Mouse (Mus musculus) gonadal fat pad, adult 2 months (tissue): ENCODE results near the gene Ogfr. TPM values are rescaled to one million over a fixed set of nuclear protein-coding genes. Genes with fewer than 3 reads are reported as not detected.

Experiments used
- DNase-seq: peaks from one replicate; pipeline ENCODE4 v3.0.0-alpha.2; 2012; ENCODE audit warnings: low read depth
- polyA plus RNA-seq: library from polyadenylated mRNA; depleted of rRNA; stranded (reverse); fragments of >200 nt; gene quantifications from 2 replicates; pipeline ENCODE4 v1.2.3, GENCODE M21; 2012; rRNA removed

Ogfr gene
- polyA plus RNA-seq = 42.3 and 64.6 TPM in 2 replicates

DNA sequence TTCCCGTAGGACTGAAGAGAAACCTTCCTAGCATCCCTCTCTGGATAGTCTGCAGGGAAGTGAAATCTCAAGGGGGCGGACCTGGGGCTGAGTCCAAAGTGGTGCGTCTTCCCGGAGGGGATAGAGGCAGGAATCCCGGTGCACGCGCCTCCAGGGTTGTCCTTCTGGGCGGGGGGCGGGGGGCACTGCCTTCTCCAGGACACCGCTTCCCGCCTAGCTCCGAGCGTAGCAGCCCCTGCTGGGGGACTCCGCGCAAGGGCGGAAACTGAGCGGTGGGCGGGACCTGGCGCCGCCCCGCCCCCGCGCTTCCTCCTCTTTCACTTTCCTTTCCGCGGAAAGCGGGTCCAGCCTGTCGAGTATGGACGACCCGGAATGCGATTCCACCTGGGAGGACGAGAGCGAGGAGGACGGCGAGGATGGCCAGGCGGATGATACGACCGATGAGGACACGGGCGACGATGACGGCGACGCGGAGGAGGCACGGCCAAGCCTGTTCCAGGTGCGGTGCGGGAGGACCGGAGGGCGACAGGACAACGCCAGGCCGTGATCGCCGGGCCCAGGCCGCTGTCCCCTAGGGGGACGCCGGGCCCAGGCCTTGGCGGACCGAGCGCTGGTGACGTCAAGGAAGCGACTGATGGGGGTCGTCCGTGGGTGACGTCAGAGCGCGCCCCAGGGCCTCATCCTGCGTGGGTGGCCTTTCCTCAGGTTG lies at the start of gene Ogfr:
Gene Ogfr, plus strand, starts transcription at position 123 of the 709 bp plus-strand sequence.
- no peak for DNase-seq

DNA sequence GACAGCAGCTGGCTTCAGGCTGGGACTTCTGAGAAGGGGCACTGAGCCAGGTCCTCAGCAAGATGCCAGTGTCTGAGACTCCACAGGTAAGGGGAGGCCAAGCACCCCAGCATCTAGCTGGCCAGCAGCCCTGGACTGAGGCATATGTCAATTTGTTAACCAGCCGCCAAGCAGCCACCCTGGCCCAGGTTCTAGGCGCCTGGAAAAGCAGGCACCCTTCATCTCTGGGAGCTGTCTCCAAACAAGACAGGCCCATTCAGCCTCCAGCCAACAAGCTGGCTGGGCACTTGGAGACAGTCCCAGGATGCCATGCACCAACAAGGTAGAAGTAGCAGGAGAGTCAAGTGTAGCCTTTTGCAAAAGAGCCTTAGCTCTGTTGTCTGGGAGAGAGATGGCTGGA lies 45.4 kb upstream of the Ogfr start:
- no peak for DNase-seq

DNA sequence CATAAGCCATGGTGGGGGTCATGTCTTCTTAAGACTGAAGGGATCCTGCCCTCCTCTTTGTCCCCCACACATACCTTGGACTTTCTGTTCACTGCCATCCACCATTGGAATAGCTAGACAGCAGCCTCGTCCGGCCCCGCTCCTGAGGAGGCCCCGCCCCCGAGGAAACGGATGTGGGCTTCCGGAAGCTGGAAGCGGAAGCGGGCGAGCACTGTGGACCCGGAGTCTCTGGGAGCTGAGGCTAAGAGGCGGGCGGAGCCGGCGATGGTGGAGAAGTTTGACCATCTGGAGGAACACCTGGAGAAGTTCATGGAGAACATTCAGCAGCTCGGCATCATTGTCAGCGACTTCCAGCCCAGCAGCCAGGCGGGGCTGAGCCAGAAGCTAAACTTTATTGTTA lies 44.0 kb upstream of the Ogfr start:
- no peak for DNase-seq

DNA sequence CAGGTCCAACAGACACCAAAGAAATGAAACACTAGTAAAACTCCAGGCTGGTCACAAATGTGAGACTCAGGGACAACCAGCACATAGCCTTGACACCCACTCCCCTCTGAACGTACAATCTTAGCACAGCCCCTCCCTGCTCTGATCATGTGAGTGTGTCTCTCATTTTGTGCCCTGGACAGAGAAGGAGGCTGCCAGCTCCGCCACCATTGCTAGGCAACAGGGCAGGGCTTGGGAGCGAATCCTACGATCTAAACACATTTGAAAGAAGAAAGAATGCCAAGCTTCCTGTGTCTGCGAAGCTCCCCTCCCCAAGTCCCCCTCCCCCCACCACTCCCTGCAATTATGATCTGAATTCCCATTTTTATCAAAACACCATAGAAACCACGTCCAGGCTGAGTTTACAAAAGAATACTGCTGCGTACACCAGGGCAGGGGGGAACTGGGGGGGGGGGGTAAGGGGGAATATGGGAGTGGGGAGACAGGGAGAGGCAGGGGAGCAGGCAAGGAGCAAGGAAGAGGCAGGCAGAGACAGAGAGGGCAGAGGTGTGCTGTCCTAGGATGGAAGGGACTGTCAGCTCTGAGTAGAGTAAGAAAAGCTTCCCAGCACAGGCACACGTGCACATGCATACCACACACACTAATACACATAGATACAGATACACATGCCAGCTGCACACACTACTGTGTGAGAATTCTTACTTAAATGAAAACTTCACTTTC lies 41.5 kb upstream of the Ogfr start:
- no peak for DNase-seq

DNA sequence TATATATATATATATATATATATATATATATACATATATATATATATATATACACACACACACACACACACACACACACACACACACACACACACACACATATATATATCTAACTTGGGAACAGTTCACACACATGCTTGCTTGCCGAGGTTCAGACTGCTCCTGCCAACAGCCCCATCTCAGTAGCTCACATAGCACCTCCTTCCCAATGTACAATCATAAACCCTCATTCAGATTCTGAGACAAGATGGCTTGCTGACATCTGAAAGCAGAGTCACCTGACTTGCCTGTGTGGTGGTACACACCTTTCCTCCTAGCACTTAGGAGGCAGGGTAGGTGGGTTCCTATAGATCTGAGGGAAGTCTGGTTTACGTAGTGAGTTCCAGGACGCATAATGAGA lies 36.7 kb upstream of the Ogfr start:
- DNase-seq = no peak

DNA sequence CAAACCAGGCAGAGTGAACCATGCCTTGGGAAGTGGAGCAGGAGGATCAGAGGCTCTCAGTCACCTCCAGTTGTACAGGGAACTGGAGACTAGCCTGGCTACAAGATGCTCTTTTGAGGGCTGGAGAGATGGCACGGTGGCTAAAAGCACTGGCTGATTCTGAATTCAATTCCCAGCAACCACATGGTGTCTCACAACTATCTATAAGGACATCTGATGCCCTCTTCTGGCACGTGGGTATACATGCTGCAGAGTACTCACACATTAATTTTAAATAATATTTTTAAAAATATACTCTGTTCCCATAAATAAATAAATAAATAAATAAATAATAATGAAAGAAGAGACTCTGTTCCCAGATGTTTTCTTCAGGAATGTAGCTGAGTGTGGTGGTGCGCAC lies 33.8 kb upstream of the Ogfr start:
- no peak for DNase-seq

DNA sequence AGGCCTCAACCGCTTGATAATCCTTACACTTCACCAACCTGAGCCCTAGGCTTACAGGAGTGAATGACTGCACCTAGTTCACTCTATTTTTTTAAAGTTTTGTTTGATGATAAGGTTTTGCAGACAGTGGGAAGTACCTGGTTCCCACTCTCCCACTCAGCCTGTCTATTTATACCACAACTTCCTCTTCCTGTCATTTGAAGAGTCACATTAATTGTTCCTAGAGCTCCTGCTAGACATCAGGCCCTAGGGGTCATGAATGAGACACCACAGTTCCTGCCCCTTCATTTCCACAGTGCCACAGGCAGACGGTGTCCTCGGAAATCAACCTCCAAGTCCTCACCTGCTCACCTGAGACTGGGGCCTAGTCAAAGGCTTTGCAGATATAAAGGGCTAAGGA lies 32.6 kb upstream of the Ogfr start:
- no peak for DNase-seq

DNA sequence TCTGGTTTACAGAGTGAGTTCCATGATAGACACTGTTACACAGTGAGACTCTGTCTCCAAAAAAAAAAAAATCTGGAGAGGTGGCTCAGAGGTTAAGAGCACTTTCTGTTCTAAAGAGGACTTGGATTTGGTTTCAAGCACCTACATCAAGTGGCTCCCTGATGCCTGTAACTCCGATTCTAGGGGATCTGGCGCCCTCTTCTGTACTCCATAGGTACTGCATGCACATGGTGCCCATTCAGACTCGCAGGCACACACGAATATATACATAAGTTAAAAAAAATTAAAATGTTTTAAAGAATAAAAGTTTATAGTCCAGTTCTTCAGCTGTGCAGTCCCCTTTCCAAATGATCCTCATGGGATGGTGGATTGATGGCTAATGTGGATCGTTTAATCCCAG lies 28.8 kb upstream of the Ogfr start:
- DNase-seq = no peak

DNA sequence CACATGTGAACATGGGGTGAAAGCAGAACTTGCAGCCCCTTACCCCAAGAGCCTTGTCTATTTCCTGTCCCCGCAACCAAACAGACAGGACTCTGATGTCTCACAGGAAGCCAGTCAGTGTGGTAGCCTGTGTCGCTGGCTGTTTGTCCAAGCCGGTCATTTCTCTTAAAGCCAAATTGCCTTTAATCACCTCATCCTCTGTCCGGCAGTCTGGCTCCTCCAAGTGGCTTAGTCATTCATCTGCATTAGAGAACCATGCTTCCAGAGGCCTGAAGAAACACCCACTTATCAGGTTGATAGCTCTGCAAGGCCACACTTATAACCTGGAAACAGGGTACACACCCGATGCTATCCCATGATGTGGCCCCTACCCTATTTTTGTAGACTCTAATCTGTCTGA lies 26.9 kb upstream of the Ogfr start:
- no peak for DNase-seq

DNA sequence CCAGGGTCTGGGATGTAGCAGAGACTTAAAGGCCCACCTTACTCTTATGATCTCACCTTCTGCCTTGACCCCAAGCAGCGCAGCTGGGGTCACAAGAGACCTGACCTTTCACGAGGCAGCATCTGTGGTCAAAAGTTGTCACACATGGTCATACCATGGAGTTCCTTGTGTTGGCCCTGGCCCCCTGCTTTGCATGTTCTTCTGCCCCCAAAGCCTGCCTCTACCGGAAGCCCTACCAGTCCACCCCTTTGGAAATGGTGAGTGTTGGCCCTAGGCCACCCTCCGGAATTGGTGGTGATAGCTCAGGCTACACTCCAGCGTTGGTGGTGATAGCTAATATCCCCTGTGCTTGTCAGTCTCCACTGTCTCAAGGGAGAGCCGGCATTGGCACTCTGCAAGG lies 25.7 kb upstream of the Ogfr start:
- no peak for DNase-seq

DNA sequence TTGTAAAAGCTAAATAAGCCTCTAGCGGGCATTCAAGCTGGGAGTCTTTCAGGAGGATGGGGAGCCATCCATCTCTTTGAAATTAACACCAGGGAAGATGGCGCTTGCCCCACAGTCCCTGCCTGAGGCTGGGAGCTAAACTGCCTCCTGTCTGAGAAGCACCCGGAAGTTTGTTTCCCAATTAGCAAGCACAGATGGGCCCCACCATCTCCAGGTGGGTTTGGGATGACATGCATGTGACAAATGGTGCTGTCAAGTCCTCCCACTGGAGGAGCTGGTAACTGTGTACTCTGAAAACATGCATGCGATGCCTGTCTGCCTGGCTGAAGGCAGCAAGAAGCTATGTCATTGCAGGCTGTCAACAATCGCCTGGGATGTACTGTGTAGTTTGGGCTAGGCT lies 25.2 kb upstream of the Ogfr start:
- no peak for DNase-seq

DNA sequence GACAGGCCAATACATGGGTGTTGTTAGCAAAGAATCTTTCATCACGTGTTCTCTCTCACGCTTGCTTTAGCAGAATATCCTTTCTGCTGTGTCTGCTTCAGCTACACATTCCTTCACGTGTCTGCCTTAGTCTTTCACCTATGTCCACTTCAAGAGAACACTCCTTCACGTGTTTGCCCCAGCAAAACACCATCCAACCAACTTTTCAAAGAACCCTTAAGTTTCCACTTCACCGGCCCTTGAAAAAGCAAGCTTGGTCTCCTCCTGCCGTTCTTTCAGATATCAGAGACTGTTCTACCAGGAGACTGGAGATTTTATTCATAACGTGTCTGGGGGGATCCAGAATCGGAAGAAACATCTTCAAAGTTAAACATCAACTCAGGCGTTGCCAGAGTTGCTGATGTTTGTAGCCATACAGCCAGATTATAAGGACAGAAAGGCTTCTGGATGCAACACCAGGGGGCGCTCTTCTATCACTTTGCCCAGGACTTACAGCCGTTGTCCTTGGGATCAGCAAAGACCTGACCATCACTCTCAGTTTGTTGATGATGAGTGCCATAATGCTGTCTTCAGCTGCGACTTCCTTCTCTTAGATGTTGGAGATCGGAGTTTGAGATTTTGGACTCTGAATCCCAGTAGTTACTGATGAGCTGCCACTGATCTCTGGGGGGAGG lies 22.7 kb upstream of the Ogfr start:
- no peak for DNase-seq

DNA sequence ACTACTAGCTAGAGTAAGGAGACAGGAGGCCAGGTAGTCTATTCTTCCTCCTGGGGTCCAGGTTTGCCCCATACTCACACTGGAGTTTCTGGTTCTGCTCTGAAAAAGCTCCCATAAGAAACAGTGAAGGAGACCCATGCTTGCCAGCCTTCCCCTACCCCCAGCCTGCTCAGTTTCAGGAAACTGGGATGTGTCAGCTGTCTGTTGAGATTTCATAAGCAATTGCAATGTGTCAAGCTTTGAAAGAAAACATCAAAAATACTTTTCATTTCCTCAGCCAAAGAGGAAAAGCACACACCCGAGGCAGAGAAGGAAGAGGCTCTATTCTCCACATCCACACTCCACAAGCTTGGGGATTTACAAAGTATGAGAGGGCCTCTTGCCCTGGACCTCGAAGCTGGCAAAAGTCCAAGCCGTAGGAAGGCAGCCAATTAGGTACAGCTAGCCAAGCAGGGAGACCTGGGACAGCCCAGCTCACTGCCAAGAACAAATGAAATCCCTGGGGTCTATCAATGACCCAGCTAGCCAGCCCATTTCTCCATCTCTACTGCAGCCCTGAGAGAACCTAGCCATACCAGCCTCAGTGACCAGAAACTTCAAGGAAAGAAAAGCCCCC lies 19.9 kb upstream of the Ogfr start:
- no peak for DNase-seq

DNA sequence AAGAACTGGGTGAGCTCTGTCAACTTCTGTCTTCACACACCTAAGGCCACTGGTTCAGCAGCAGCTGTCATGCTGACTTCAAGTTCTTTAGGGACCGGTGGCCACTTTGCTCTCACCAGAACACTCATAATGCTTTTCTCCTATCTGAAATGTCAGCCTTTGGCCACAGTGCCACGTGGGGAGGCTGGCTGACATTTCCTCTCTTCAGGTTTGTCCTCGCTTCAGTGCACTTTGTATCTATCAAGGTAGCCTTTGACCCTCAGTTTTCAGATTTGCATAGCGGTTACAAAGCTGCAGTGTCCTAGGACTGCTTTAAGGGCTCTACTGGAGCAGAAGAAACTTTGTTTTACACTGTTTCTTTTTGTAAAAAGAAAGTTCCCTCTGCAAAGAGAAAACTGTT lies 12.6 kb upstream of the Ogfr start:
- DNase-seq = no peak

DNA sequence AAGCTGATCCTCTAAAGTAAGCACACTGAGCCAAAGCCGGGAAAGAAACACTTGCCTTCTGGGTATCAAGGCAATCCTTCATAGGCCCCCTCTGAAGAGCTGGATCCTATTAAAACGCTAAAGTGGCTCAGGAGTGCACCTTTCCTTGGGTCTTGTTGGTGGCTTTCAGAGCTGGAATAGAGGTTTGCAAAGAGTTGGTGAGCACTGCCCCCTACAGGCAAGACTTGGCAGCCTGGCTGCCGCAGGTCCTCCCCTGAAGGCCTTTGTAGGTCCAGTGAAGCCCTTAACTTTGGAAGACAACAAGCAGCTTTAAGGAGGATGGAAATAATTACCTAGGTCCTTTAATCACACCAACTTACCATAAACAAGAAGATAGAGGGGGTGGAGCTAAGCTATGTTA lies 10.4 kb upstream of the Ogfr start:
- no peak for DNase-seq

DNA sequence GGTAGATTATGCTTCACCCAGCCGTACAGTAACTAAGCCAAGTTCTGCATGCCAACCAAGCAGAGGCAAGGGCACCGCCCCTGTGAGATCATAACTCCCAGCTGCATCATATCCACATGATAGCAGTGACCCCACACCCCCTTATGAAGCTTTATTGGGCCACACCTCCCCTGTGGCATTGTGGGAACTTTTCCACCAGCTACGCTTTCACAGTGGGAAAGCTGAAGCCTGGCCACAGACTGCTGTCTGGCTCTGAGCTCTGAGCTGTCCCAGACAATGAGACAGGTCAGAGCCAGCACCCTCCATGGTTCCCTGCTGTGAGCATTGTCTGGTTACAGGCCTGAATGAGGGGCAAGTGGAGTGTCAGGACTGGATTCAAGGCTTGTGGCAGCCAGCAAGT lies 8.0 kb upstream of the Ogfr start, which contains the start of gene Mrgbp:
Gene Mrgbp, plus strand, starts transcription at position 303 of the 400 bp plus-strand sequence.
- no peak for DNase-seq

DNA sequence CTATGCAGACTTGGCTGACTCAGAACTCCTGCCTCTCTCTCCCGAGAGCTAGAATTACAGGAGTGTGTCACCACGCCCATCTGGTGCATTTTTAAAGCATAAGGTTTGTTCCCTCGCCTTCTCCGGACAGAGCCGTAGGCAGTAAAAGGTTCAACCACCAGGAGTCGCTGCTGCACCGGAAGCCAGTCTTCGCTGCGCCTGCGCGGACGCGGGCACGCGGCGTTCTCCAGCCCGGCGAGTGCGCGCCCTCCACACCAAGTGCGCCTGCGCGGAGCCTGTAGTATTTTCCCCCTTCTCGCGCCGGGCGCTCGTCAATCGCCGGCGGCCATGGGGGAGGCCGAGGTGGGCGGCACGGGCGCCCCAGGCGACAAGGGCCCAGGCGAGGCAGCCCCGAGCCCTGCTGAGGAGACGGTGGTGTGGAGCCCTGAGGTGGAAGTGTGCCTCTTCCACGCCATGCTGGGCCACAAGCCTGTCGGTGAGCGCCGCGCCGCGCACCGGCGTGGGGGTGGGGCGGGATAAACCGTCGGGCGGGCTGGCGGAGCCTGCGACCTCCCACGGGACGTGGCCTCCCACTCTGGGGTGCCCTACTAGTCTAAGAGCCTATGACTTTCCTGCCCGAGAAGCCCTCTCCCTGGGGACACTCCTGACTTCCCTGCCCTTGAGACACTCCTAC lies 6.4 kb upstream of the Ogfr start:
- peak; percentile 57 for DNase-seq

DNA sequence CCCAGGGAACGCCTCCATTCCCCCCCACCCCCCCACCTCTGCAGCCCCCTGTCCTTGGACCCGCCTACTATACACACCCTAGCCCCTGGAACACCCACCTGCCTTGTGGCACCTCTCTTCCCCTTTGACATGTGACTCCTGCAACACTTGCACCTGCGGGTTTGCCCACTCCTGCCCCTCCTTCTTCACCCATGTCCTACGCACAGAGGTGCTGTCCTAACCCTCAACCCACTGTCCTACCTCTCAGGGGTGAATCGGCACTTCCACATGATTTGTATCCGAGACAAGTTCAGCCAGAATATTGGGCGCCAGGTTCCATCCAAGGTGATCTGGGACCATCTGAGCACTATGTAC lies 5.9 kb upstream of the Ogfr start:
- no peak for DNase-seq

DNA sequence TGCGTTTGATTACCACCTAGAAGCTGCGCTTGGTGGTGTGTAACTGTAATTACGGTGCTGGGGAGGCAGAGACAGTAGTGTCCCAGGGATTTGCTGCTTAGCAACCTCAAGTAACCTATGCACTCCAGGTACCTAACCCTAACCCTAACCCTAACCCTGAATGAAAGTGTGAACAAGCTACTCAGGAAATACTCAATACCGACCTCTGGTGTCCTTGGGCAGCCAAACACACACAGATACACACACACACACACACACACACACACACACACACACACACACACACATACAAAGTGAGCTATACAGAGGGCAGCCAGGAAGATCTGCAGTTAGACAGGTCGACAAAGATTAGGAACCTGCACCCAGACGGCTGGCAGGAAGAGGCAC lies 316 bp upstream of the Ogfr start:
- DNase-seq = no peak

DNA sequence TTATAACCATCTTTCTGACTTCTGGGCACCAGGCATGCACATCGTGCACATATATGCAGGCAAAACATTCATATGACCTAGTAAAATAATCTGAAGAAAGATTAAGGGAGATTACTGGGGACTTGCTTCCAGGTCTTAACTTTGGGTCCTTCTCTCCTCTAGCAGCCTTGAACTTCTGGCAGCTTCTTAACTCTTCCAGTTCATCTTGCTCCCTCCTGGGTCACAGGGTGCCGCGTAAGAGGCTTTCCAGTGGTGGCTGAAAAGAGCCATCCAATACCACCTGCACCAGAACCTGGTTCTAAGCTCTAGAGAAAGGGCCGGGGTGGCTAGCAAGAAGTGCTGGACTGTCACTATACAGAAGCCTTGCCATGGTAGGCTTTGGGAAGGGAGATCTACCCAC lies 8.4 kb downstream of the Ogfr start, which contains the start of gene Col9a3:
Gene Col9a3, plus strand, starts transcription at position 301 of the 400 bp plus-strand sequence.
- no peak for DNase-seq

DNA sequence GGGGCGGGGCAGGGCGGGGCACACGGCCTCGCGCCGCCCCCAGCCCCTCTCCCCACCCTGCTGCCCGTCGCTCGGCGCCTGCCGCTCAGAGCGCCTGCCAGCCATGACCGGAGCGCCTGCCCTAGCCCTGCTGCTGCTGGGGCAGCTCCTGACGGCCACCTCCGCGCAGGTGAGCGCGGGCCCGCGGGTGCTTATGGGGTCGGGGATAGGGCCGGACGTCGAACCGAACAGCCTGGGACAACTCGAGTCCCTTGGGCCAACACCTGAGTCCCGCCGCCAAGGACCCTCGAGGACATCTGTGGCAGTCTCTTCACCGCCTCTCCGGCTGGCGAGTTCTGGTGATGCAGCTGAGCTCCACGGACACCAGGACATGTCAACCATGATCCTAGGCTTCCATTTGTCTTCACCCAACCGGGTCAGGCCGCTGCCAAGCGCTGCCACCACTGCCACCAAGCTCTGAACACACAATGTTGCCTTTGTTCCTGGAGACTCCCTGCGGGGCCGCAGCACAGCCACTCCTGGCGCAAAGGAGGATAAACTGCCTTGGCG lies 9.2 kb downstream of the Ogfr start:
- DNase-seq = no peak

DNA sequence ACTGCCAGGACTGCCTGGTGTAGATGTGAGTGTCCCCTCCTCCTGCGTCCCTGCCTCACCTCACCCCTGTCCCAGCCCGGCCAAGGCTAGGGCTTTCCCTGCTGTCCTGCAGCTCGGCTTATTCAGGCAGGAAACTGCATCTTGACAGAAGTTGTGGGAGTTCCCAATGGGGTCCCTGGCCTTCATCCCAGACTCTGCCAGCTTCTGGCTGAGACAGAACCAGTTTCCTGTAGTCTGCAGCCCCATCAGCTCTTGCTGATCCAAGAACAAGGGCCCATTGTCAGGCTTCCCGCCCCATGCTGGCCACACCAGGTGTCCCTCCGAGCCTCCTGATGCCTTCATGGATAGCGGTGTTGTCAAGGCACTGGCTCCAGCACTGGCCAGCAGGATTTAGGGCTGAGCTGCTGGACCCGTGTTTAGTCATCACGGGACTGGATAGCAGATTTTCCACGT lies 11.6 kb downstream of the Ogfr start:
- no peak for DNase-seq
